Mouse (Mus musculus): ENCODE results near the gene Ccin.

- no peak for TF ChIP-seq CTCF (IDR thresholded peaks at IDR 0.05; ENCODE audit: low read depth, low read length)
- no peak for TF ChIP-seq POLR2AphosphoS5 (IDR thresholded peaks at IDR 0.05; ENCODE audit: insufficient replicate concordance, low read depth, low read length)
- no peak for TF ChIP-seq TAL1 (conservative IDR thresholded peaks at IDR 0.05; ENCODE audit: low read depth, low read length)
Measured at GRCm38 (mm10) chr4:43942421-43942820, 40.9 kb upstream of the Ccin start.

All from G1E (cell line).